Mouse (Mus musculus): ENCODE measurements around the gene Wdr70.

- TF ChIP-seq FLI1 (IDR thresholded peaks at IDR 0.05; ENCODE audit: low read length) (no peak), GATA1 (IDR thresholded peaks at IDR 0.05; ENCODE audit: borderline replicate concordance, low read length) (no peak)
These were observed 214.8 kb downstream of the Wdr70 start for GRCm38 (mm10) chr15:7884181-7884580.
